Mouse (Mus musculus) gastrocnemius, adult 2 months (tissue): ENCODE measurements around the gene Fam241b. TPM values are rescaled to one million over a fixed set of nuclear protein-coding genes. Genes with fewer than 3 reads are reported as not detected.
"Not testable (repeated sequence)": the region's sequence is repeated elsewhere in the genome, so short reads cannot be mapped to it uniquely, and the experiment has no call there.

Source experiments
- DNase-seq: peaks from one replicate; pipeline ENCODE4 v3.0.0; 2022
- H3K27ac ChIP-seq: fragments of 200-600 bp; 2 replicates; pipeline ENCODE4 v1.8.1; 2022; ENCODE audit warnings: mild to moderate bottlenecking
- H3K4me3 ChIP-seq: fragments of 200-600 bp; 2 replicates; pipeline ENCODE4 v1.8.1; 2022; ENCODE audit warnings: mild to moderate bottlenecking, moderate library complexity
- CTCF ChIP-seq: fragments of 200-600 bp; IDR thresholded peaks from 2 replicates; pipeline ENCODE4 v1.8.1; 2022; ENCODE audit warnings: antibody characterized with exemption, mild to moderate bottlenecking, moderate library complexity
- intact Hi-C: fragments of 180-260 bp; cut with DNase I; formaldehyde crosslinking; loops from one replicate; pipeline ENCODE4 v1.15.1; 2025
- total RNA-seq, 2 experiments: library from RNA; stranded (reverse); gene quantifications; 2 replicates each; pipeline ENCODE4 v1.2.3; 2021

Gene Fam241b
- total RNA-seq, 2 experiments from 2014 or later, result 0.99 to 1.2 TPM

- Histone ChIP-seq H3K27ac (no peak overlapping the region), H3K4me3 (no peak overlapping the region)
- no peak for TF ChIP-seq CTCF
- intact Hi-C loops, result no loop called here
- DNase-seq, result no peak
These were observed 55.3 kb downstream of the Fam241b start for GRCm38 (mm10) chr10:62088411-62088810.

DNA sequence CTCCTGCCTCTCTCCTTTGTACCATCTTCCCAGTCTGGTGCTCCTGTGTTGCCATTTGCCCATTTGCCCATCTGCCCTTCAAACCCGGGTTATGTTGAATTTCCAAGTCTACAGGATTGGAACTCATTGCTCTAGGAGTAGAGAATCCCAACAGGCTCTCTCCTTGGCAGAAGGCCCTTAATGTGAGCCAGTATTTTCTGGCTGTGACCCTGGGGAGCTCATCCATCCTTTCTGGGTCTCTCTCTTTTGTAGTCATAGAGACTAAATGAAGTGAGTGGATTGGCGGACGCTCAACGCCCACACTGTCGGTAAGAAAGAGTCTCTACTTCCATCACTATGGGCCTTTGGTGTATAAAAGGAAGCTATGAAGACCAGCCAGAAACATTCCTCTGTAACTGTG, 56.9 kb downstream of the Fam241b start:
- no peak for TF ChIP-seq CTCF
- DNase-seq, result no peak
- Histone ChIP-seq H3K4me3 (no peak overlapping the region), H3K27ac (no peak overlapping the region)
- intact Hi-C loops, result no loop called here

GRCm38 (mm10) chr10:62086044-62086443, 57.7 kb downstream of the Fam241b start:
- no peak for TF ChIP-seq CTCF
- intact Hi-C loops, result no loop called here

GRCm38 (mm10) chr10:62076248-62077134, 67.2 kb downstream of the Fam241b start:
- no peak overlapping the region for H3K27ac ChIP-seq
- no peak overlapping the region for H3K4me3 ChIP-seq
- DNase-seq, result no peak
- TF ChIP-seq CTCF, result no peak
- intact Hi-C loops, result no loop called here

More at GRCm38 (mm10) chr10:62086044-62086443, 57.7 kb downstream of the Fam241b start:
- Histone ChIP-seq H3K4me3 (no peak overlapping the region), H3K27ac (no peak overlapping the region)
- DNase-seq, result no peak

- DNase-seq, H3K4me3 ChIP-seq, intact Hi-C loops, H3K27ac ChIP-seq: not testable (repeated sequence)
These were observed 72.4 kb downstream of the Fam241b start for GRCm38 (mm10) chr10:62071346-62071745.

GRCm38 (mm10) chr10:62070636-62071035, 73.1 kb downstream of the Fam241b start:
- Histone ChIP-seq H3K4me3 (no peak overlapping the region), H3K27ac (no peak overlapping the region)
- intact Hi-C loops, result no loop called here
- TF ChIP-seq CTCF, result no peak
- no peak for DNase-seq

GRCm38 (mm10) chr10:62069946-62070345, 73.8 kb downstream of the Fam241b start:
- Histone ChIP-seq H3K4me3 (no peak overlapping the region), H3K27ac (no peak overlapping the region)
- no peak for DNase-seq
- intact Hi-C loops, result no loop called here
- no peak for TF ChIP-seq CTCF

- DNase-seq, result no peak
- intact Hi-C loops, result no loop called here
- Histone ChIP-seq H3K27ac (no peak overlapping the region), H3K4me3 (no peak overlapping the region)
- TF ChIP-seq CTCF, result no peak
These were observed 74.3 kb downstream of the Fam241b start for GRCm38 (mm10) chr10:62069398-62069797.

- intact Hi-C loops, result no loop called here
- no peak overlapping the region for H3K4me3 ChIP-seq
- DNase-seq, result peak; percentile 51
- no peak for TF ChIP-seq CTCF
- H3K27ac ChIP-seq, result no peak overlapping the region
These were observed 75.2 kb downstream of the Fam241b start for GRCm38 (mm10) chr10:62068532-62068931.

DNA sequence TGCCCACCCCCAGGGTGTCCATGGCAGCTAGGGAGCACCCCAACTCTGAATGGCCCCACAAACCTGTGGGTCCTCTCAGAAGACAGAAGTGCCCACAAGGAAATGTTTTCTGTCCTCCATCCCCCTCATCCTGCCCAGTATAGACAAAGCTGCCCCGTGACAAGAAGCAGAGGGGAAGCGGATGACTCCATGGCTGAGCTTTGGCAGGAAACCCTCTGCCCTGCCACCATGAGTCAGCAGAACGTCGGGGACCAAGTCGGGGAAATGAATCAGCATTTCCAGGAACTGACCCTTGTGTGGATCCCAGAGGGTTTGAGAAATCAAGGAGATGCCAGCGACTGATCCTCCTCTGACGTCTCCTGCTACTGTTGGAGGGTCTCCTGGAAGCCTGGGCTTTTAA, 77.5 kb downstream of the Fam241b start:
- H3K4me3 ChIP-seq, result no peak overlapping the region

GRCm38 (mm10) chr10:62062786-62063185, 80.9 kb downstream of the Fam241b start:
- DNase-seq, result no peak
- no peak for TF ChIP-seq CTCF
- intact Hi-C loops, result no loop called here
- H3K27ac ChIP-seq, result no peak overlapping the region
- no peak overlapping the region for H3K4me3 ChIP-seq

More for the DNA sequence above, 77.5 kb downstream of the Fam241b start:
- TF ChIP-seq CTCF, result no peak
- H3K27ac ChIP-seq, result no peak overlapping the region
- intact Hi-C loops, result no loop called here
- no peak for DNase-seq

- no peak overlapping the region for H3K27ac ChIP-seq
- no peak for DNase-seq
- intact Hi-C loops, result no loop called here
- H3K4me3 ChIP-seq, result no peak overlapping the region
- TF ChIP-seq CTCF, result no peak
These were observed 82.6 kb downstream of the Fam241b start for GRCm38 (mm10) chr10:62060969-62061678.

GRCm38 (mm10) chr10:62060224-62060913, 83.4 kb downstream of the Fam241b start:
- TF ChIP-seq CTCF, result no peak
- intact Hi-C loops, result no loop called here
- DNase-seq, result peak; percentile 31
- no peak overlapping the region for H3K4me3 ChIP-seq
- H3K27ac ChIP-seq, result no peak overlapping the region
